Mouse (Mus musculus) heart, embryonic 10.5 days (tissue): ENCODE data around the gene Tet3. TPM values are rescaled to one million over a fixed set of nuclear protein-coding genes. Genes with fewer than 3 reads are reported as not detected.

Experiments
- DNase-seq: peaks from one replicate; pipeline ENCODE4 v3.0.0-alpha.2; 2017; ENCODE audit warnings: low spot score
- H3K27ac ChIP-seq: fragments of 300-500 bp; sonication (generic); 2 replicates; pipeline ENCODE4 v1.5.1; 2016; ENCODE audit warnings: mild to moderate bottlenecking
- H3K27me3 ChIP-seq: fragments of 300-500 bp; sonication (generic); 2 replicates; pipeline ENCODE4 v1.6.1; 2016; ENCODE audit warnings: mild to moderate bottlenecking; ENCODE audit not compliant: poor library complexity, insufficient read depth, severe bottlenecking
- H3K36me3 ChIP-seq: fragments of 300-500 bp; sonication (generic); 2 replicates; pipeline ENCODE4 v1.6.1; 2016; ENCODE audit warnings: mild to moderate bottlenecking, moderate library complexity
- H3K4me1 ChIP-seq: fragments of 300-500 bp; sonication (generic); 2 replicates; pipeline ENCODE4 v1.6.1; 2016; ENCODE audit warnings: mild to moderate bottlenecking
- H3K4me3 ChIP-seq: fragments of 300-500 bp; sonication (generic); 2 replicates; pipeline ENCODE4 v1.5.1; 2016; ENCODE audit warnings: mild to moderate bottlenecking, moderate library complexity
- H3K9me3 ChIP-seq: fragments of 300-500 bp; sonication (generic); 2 replicates; pipeline ENCODE4 v1.6.1; 2016; ENCODE audit warnings: mild to moderate bottlenecking, moderate library complexity
- WGBS: fragments of 180-500 bp; shearing (Covaris S2); methylation state at CpG from one replicate; pipeline ENCODE4 v1.1.7; 2016; 5-methylcytosine and 5-hydroxymethylcytosine counted together
- microRNA-seq: library from miRNA; unstranded; fragments of <30 nt; microRNA quantifications from one replicate; pipeline ENCODE4, GENCODE M21; 2017
- polyA plus RNA-seq: library from polyadenylated mRNA; unstranded; fragments of >200 nt; fragmentation: Nextera tagmentation; extraction: Ambion mirVana; gene quantifications from 2 replicates; pipeline ENCODE4 v1.2.1, GENCODE M21; 2016

The Tet3 gene
- polyA plus RNA-seq, 1 experiment from 2014 or later: 31.3 TPM

- DNase-seq: peak; percentile 28
- Histone ChIP-seq H3K4me3 (no peak overlapping the region), H3K4me1 (peaks cover 15% of the 10 kb centered on the region), H3K9me3 (no peaks in the 10 kb centered on the region), H3K36me3 (peaks cover 31% of the 10 kb centered on the region), H3K27me3 (no peaks in the 10 kb centered on the region), H3K27ac (no peak overlapping the region)
These were observed 143.6 kb downstream of the Tet3 start for GRCm38 (mm10) chr6:83315293-83315692.

- Histone ChIP-seq H3K36me3 (peaks cover 56% of the 10 kb centered on the region), H3K4me1 (peaks cover 15% of the 10 kb centered on the region), H3K27me3 (no peaks in the 10 kb centered on the region), H3K4me3 (no peak overlapping the region), H3K27ac (no peak overlapping the region; the same call in 1 of the 2 replicates), H3K9me3 (no peaks in the 10 kb centered on the region)
- DNase-seq: peak; percentile 91
- WGBS: 70% methylated on average over 8 of the region's 8 CpGs
These were observed 146.4 kb downstream of the Tet3 start for GRCm38 (mm10) chr6:83312514-83312913.

Small RNA genes within 50 kb of the gene (microRNA-seq; reads per million reads assigned to microRNA genes)
- gene Mir6374: not detected

Other genes starting within 250 kb of the Tet3 start
- 0.57 and 0.68 TPM in 2 replicates for gene Slc4a5, start 239.3 kb downstream of the Tet3 start, polyA plus RNA-seq
- 50.6 and 58.7 TPM in 2 replicates for gene Mthfd2, start 133.2 kb downstream of the Tet3 start, polyA plus RNA-seq
- gene Mob1a, start 133.1 kb downstream of the Tet3 start, polyA plus RNA-seq: 42.8 and 50.7 TPM in 2 replicates
- 238 and 283 TPM in 2 replicates for gene Bola3, start 109.9 kb downstream of the Tet3 start, polyA plus RNA-seq
- gene Dguok, start 47.9 kb upstream of the Tet3 start, polyA plus RNA-seq: 56.5 and 59.1 TPM in 2 replicates
- 1.7 and 7.0 TPM in 2 replicates for gene Actg2, start 77.2 kb upstream of the Tet3 start, polyA plus RNA-seq
- 23.3 and 23.5 TPM in 2 replicates for gene Stambp, start 113.6 kb upstream of the Tet3 start, polyA plus RNA-seq
- not detected in 2 replicates for gene Clec4f, start 197.1 kb upstream of the Tet3 start, polyA plus RNA-seq
- not detected in 2 replicates for gene Cd207, start 218.8 kb upstream of the Tet3 start, polyA plus RNA-seq